Mouse (Mus musculus): Measurements from ENCODE around the gene Ugt1a8.

DNA sequence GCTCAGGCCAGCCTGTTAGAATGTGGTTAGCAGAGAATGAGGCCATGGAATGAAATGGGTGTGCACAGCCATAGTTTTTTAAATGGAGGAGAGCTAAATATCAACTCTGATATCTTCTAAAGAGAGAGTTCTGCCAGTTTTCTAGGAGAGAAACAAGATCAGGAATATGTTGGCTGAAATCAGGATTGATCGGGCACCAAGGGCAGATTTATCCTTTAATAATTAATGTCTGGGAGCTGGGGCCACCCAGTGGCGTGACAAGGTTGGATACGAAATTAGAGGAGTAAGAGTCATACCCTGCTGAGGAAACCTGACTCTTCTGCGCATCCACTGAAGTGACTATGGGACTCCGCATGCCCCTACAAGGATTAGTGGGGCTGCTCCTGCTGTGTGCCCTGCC, 78.1 kb downstream of the Ugt1a8 start, which contains the start of gene Ugt1a5:
- TF ChIP-seq CTCF (IDR thresholded peaks at IDR 0.05; ENCODE audit: control insufficient read depth, insufficient read depth, insufficient read length) (no peak), MYOD1 (IDR thresholded peaks at IDR 0.05; ENCODE audit: control insufficient read depth, insufficient read length, low read depth) (no peak), USF1 (IDR thresholded peaks at IDR 0.05; ENCODE audit: low read depth) (no peak), CEBPB (IDR thresholded peaks at IDR 0.05; ENCODE audit: low read depth) (no peak)

All from C2C12 (cell line).